Mouse (Mus musculus): ENCODE measurements around the gene Sowahb. TPM values are rescaled to one million over a fixed set of nuclear protein-coding genes. Genes with fewer than 3 reads are reported as not detected.

Sowahb gene
- polyA plus RNA-seq, 1 experiment = 5.3 TPM

DNA sequence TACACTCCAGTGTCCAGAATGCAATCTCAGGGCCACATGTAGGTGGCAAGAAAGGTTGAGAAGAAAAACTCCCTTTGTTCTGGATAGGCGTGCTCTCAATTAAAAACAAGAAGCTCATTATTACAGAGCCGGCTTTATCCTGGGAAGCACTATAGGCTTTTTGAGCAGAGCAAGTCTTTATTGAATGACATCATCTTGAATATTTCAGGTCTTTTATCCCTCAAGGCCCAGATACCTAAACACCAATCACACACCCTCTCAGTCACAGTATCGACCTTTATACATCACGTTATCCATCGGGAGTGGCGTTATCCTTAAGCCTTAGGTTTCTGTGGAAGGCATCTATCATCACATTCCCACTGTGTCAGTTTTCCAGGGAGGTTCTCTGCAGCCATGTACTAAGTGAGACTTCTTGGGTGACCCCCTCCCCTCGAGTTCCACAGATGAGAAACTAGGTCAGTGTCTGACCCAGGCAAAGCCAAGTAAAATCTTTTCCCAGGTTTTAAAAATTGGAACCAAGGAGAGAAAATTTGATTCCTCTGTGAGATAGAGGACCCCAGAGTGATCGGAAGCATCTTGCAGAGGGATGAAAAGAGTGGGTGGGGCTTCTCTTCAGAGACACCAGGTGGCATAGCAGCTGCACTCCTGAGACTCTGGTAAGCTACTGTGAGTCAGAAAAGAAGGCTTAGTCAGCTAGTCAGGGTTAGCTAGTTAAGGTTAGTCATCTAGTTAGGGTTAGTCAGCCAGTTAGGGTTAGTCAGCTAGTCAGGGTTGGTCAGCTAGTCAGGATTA is 9.0 kb upstream of the Sowahb start:
- TF ChIP-seq CTCF (IDR thresholded peaks at IDR 0.05; ENCODE audit: low read depth, low read length) (peak; percentile 26), EP300 (IDR thresholded peaks at IDR 0.05; ENCODE audit: insufficient read depth, low read depth, low read length) (no peak), POLR2A (IDR thresholded peaks at IDR 0.05; ENCODE audit: insufficient read depth, low read length) (no peak)
- no peaks in the 10 kb centered on the region for H3K4me1 ChIP-seq (ENCODE audit: control insufficient read depth, insufficient read depth, low read length)
- no peak overlapping the region for H3K27ac ChIP-seq (ENCODE audit: insufficient read depth, low read length)
- no peaks in the 10 kb centered on the region for H3K36me3 ChIP-seq (ENCODE audit: control insufficient read depth, insufficient read depth, low read length, poor library complexity, severe bottlenecking)
- H3K27me3 ChIP-seq (ENCODE audit: control insufficient read depth, insufficient read depth, low read length, poor library complexity, severe bottlenecking) = peaks cover 3% of the 10 kb centered on the region; the same call in 1 of the 2 replicates
- no peak overlapping the region for H3K9ac ChIP-seq (ENCODE audit: low read depth, poor library complexity, severe bottlenecking)
- H3K9me3 ChIP-seq (replicated peaks; ENCODE audit: control insufficient read depth, insufficient read depth, low read length, poor library complexity, severe bottlenecking) = no peaks in the 10 kb centered on the region
- H3K4me3 ChIP-seq (ENCODE audit: low read depth, low read length) = no peak overlapping the region

DNA sequence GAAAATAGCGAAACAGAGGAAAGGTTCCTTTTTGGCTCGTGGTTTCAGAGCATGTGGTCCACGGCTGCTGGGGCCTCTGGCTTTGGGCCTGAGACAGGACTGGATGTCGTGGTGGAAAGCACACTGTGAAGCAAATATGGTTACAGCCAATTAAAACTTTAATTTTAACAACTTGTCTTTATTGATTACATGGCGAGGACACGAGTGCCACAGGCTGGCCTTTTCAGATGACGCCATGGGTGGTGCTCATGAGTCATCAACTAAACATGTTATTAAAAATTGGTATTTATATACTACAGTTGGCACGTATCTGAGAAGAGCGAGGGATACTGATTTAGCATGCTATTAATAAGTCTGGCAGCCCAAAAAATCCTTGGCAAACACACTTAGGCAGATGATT is 7.1 kb upstream of the Sowahb start:
- Histone ChIP-seq H3K9me3 (replicated peaks; ENCODE audit: control insufficient read depth, insufficient read depth, low read length, poor library complexity, severe bottlenecking) (no peaks in the 10 kb centered on the region), H3K4me1 (ENCODE audit: control insufficient read depth, insufficient read depth, low read length) (no peaks in the 10 kb centered on the region), H3K27me3 (ENCODE audit: control insufficient read depth, insufficient read depth, low read length, poor library complexity, severe bottlenecking) (peaks cover 5% of the 10 kb centered on the region; the same call in 1 of the 2 replicates), H3K27ac (ENCODE audit: insufficient read depth, low read length) (no peak overlapping the region), H3K36me3 (ENCODE audit: control insufficient read depth, insufficient read depth, low read length, poor library complexity, severe bottlenecking) (no peaks in the 10 kb centered on the region), H3K4me3 (ENCODE audit: low read depth, low read length) (no peak overlapping the region), H3K9ac (ENCODE audit: low read depth, poor library complexity, severe bottlenecking) (no peak overlapping the region)
- TF ChIP-seq CTCF (IDR thresholded peaks at IDR 0.05; ENCODE audit: low read depth, low read length) = no peak
- TF ChIP-seq EP300 (IDR thresholded peaks at IDR 0.05; ENCODE audit: insufficient read depth, low read depth, low read length) = no peak
- TF ChIP-seq POLR2A (IDR thresholded peaks at IDR 0.05; ENCODE audit: insufficient read depth, low read length) = no peak

DNA sequence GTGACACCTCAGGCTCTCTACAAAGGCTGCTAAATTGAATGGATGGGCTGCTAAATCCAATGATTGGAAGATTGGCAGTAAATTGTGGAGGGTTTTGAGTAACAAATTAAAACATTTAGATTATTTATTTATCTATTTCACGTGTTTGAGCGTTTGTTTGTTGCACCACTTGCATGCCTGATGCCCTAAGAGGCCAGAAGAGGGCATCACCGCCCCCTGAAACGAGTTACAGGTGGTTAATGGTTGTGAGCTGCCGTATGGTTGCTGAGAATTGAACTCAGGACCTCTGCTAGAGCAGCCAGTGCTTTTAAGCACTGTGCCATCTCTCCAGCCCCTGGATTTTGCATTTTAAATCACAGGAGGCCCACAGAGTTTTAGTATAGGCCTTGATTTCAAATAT is 6.2 kb upstream of the Sowahb start:
- H3K27ac ChIP-seq (ENCODE audit: insufficient read depth, low read length) = no peak overlapping the region
- peaks cover 5% of the 10 kb centered on the region; the same call in 1 of the 2 replicates for H3K27me3 ChIP-seq (ENCODE audit: control insufficient read depth, insufficient read depth, low read length, poor library complexity, severe bottlenecking)
- H3K9me3 ChIP-seq (replicated peaks; ENCODE audit: control insufficient read depth, insufficient read depth, low read length, poor library complexity, severe bottlenecking) = no peaks in the 10 kb centered on the region
- TF ChIP-seq POLR2A (IDR thresholded peaks at IDR 0.05; ENCODE audit: insufficient read depth, low read length) = no peak
- TF ChIP-seq CTCF (IDR thresholded peaks at IDR 0.05; ENCODE audit: low read depth, low read length) = peak; percentile 72
- TF ChIP-seq EP300 (IDR thresholded peaks at IDR 0.05; ENCODE audit: insufficient read depth, low read depth, low read length) = no peak
- no peak overlapping the region for H3K4me3 ChIP-seq (ENCODE audit: low read depth, low read length)
- H3K9ac ChIP-seq (ENCODE audit: low read depth, poor library complexity, severe bottlenecking) = no peak overlapping the region
- no peaks in the 10 kb centered on the region for H3K4me1 ChIP-seq (ENCODE audit: control insufficient read depth, insufficient read depth, low read length)
- no peaks in the 10 kb centered on the region for H3K36me3 ChIP-seq (ENCODE audit: control insufficient read depth, insufficient read depth, low read length, poor library complexity, severe bottlenecking)

DNA sequence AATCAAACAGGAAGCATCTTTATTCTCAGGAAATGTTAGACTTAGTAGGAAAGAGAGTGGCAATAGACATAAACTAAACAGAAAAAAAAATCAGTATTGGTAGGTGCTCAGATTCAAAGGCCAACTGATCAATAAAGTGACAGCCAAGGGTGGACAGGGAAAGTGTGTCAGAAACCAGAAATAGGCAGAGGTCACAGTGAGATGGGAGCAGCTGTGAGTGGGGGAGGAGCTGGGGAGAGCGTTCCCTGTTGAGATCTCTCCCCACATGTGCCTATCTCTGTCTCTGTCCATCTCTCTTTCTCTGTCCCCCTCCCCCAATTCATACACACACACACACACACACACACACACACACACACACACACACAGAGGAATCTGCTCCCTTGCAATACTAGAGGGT is 5.1 kb upstream of the Sowahb start:
- TF ChIP-seq EP300 (IDR thresholded peaks at IDR 0.05; ENCODE audit: insufficient read depth, low read depth, low read length) = no peak
- TF ChIP-seq POLR2A (IDR thresholded peaks at IDR 0.05; ENCODE audit: insufficient read depth, low read length) = no peak
- TF ChIP-seq CTCF (IDR thresholded peaks at IDR 0.05; ENCODE audit: low read depth, low read length) = no peak
- H3K27me3 ChIP-seq (ENCODE audit: control insufficient read depth, insufficient read depth, low read length, poor library complexity, severe bottlenecking) = peaks cover 5% of the 10 kb centered on the region; the same call in 1 of the 2 replicates
- no peaks in the 10 kb centered on the region for H3K9me3 ChIP-seq (replicated peaks; ENCODE audit: control insufficient read depth, insufficient read depth, low read length, poor library complexity, severe bottlenecking)
- H3K4me3 ChIP-seq (ENCODE audit: low read depth, low read length) = no peak overlapping the region
- no peak overlapping the region for H3K27ac ChIP-seq (ENCODE audit: insufficient read depth, low read length)
- no peaks in the 10 kb centered on the region for H3K4me1 ChIP-seq (ENCODE audit: control insufficient read depth, insufficient read depth, low read length)
- no peak overlapping the region for H3K9ac ChIP-seq (ENCODE audit: low read depth, poor library complexity, severe bottlenecking)
- no peaks in the 10 kb centered on the region for H3K36me3 ChIP-seq (ENCODE audit: control insufficient read depth, insufficient read depth, low read length, poor library complexity, severe bottlenecking)

DNA sequence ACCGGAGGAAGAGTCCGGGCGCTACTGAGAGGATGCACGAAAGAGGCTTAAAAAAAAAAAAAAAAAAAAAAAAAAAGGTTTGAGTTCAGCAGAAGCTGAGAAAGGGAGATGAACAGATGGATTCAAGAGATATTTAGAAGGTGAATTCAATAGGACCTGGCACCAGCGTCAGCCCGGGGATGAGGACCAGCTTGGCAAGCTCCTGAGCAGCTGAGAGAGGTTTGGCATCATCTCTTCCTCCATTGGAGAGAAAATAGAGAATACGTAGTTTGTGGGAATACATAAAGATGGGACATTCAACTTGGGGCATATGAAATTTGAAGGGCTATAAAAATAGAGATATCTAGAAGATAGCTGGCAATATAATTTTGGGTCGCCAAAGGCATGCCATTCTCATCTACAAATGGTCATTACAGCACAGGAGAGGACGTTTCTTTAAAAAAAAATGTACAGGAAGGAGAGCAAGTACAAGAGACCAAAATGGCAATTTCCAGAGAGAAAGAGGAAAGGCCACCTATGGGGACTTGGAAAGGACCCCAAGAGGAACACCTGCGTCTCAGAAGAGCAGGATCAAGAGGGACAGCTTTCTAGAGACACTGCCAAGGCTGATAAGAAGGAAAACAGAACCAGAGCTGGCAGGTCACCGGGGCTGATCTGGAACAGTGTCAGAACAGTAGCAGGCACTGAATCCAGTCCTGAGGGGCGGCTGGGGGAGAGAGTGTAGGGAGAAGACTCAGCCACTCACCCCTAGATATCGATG is 3.8 kb upstream of the Sowahb start:
- Histone ChIP-seq H3K27me3 (ENCODE audit: control insufficient read depth, insufficient read depth, low read length, poor library complexity, severe bottlenecking) (peaks cover 13% of the 10 kb centered on the region; the same call in 1 of the 2 replicates), H3K27ac (ENCODE audit: insufficient read depth, low read length) (no peak overlapping the region), H3K36me3 (ENCODE audit: control insufficient read depth, insufficient read depth, low read length, poor library complexity, severe bottlenecking) (no peaks in the 10 kb centered on the region), H3K9me3 (replicated peaks; ENCODE audit: control insufficient read depth, insufficient read depth, low read length, poor library complexity, severe bottlenecking) (no peaks in the 10 kb centered on the region), H3K4me1 (ENCODE audit: control insufficient read depth, insufficient read depth, low read length) (no peaks in the 10 kb centered on the region), H3K9ac (ENCODE audit: low read depth, poor library complexity, severe bottlenecking) (no peak overlapping the region), H3K4me3 (ENCODE audit: low read depth, low read length) (no peak overlapping the region)
- TF ChIP-seq EP300 (IDR thresholded peaks at IDR 0.05; ENCODE audit: insufficient read depth, low read depth, low read length) (no peak), POLR2A (IDR thresholded peaks at IDR 0.05; ENCODE audit: insufficient read depth, low read length) (no peak), CTCF (IDR thresholded peaks at IDR 0.05; ENCODE audit: low read depth, low read length) (no peak)
